Mouse (Mus musculus) kidney, adult 11 months (tissue): ENCODE data around the gene Gli2.
A peak's percentile ranks its signal among the peaks of the same experiment; 100 is the strongest.

Experiments
- DNase-seq: peaks from one replicate; pipeline ENCODE4 v3.0.0; 2022

Gli2 gene

DNA sequence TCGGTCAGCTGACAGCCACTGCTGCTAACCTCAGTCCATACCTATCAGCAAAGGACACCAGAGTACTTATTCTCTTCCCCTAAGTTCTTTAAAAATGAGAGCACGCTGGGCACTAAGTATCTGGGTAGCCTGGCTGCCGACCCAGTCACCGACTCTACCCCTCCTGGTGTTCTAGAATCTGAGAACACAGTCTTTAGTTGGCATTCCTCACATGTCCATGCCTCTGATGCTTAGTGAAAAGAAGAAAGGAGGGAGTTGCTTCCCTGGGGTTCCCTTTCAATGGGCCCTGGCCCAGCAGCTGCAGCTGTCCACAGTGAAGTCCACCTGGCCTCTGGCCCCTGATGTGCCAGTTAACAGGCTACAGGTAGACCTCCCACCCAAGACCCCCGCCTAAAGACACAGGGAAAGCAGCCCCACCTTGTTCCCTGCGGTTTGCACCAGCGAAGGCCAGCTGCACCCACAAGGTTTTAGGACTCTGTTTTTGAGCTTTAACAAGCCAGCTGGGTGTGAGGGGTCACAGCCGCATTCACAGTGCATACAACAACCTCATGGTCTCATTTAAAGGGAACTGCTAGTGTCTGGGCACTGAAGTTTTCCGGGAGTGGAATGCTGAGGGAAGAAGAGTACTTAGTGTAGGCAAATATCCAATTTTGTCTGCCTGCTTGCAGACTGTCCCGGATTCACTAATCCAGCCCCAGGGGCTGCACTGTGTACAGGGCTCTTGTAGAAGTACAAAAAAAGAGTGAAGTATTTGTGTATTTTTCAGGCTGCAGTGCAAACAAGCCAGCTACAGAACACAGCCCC is 3.4 kb downstream of the Gli2 start:
- DNase-seq: no peak

DNA sequence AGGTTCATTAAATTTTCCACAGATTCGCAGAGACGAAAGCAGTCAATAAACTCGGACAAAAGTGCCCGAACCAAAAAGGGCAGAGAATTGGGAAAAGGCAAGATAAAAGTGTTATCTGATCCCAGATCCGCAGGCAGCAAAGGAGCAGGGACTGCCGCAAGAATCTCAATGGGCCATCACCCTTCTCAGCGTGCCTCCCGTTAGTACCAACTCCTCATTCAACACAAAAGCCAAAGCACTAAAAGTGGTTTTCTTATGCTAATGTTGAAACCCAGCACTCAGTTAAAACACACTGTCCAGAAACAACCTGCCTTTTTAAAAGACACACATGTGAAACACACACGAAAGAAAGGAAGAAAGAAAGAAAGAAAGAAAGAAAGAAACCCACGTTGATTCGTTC is 4.4 kb downstream of the Gli2 start:
- DNase-seq: no peak

DNA sequence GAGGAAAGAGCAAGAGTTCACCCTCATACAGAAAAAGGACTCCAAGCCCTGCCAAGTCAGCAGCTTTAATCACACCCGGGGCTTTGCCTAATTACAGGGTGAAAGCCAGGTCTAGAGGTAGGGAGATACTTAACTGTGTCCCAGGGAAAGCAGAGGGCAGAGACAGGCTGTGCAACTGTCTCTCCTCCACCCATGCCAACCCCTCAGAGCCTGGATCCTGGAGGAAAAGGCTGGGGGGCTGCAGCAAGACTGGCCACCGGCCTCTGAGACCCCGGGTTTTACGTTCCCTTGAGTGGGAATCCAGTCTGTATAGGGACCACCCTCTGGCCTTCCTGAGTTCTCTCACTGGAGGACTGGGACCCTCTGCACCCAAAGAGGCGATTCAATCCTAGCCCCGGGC is 4.9 kb downstream of the Gli2 start:
- DNase-seq: no peak

DNA sequence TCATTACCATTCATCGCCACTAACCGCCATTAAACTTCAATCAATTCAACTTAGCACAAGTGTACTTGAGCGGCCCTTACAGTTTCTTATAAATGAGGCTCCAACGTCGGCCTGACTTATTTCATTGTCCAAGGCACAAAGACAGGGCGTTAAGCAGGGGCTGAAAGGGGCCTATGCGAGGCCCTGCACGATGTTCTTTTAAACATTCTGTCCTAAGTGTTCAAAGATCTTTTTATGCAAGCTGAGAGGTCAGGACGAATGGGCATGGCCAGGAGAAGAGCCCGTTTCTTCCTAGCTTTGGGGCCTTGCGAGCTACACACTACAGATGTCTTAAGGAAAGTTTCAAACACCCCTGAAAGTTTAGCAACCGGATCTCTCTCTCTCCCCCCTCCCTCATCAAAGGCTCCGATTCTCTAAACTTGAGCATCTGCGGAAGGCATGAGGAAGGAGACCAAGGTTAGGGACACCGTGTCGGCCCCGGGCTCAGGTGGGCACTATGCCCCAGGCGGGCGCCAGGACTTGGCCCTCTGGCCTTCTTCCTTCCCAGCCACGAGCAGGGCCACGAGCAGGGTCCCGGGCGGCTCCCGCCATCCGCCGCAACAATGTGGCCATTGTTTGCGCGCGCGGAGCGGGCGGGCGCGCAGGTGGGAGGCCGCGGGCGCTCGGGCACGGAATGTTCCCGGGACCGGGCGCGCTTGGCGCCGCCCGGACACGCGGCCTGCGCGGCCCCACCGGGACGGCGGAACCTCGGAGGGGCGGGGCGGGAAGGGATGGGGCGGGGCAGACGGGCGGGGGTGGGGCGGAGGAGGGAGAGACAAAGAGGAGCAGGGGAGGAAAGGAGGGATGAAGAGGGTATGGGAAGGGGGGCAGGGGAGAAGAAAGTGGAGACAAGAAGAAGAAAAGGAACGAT is 5.7 kb downstream of the Gli2 start:
- peak; percentile 16 for DNase-seq

DNA sequence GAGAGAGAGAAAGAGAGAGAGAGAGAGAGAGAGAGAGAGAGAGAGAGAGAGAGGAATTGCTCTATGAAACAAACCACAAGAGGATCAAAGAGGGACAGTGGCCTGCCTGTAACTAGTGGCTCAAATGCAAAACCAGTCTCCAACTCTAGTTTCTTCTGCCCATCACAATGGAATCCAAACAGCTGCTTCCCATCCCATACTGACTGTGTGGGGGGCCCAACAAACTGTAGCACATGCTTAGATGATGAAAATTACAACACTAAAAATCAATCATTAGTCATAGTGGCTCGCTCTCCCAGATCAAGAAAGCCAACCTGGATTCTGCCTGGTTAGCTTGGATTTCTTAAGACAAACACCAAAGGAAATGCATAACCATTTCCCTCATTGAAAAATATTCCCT is 15.0 kb downstream of the Gli2 start:
- DNase-seq: no peak

DNA sequence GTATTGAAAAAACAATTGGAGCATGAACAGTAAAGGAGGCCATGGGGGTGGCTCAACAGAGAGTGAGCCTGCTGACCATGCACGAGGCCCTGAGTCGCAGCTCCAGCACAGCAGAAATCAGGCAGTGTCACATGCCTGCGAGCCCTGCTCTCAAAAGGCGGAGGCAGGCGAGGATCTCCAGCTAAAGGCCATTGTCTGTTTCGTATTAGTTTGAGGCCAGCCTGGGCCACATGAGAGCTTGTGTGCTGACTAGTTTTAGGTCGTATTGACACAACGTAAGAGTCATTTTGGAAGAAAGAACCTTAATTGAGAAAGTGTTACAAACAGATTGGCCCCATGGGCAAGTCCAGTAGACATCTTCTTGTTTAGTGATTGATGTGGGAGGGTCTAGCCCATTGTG is 17.5 kb downstream of the Gli2 start:
- no peak for DNase-seq

DNA sequence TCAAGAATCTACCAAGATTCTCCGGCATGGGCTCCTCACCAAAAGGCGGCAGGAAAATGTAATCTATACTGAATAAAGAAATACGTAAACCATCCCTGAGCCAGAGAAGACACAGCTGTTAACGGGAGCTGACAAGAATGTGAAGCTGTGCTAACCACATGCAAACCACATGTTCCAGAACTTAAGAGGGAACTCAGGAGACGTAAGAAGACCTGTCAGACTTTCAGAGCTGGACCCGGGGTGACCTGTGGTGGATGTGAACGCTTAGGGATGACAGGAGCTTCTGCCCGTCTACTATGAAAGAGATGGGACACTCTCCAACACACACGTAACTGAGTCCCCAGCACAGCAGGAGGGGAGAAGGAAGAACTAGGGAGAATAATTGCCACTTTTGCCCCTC is 18.1 kb downstream of the Gli2 start:
- no peak for DNase-seq

DNA sequence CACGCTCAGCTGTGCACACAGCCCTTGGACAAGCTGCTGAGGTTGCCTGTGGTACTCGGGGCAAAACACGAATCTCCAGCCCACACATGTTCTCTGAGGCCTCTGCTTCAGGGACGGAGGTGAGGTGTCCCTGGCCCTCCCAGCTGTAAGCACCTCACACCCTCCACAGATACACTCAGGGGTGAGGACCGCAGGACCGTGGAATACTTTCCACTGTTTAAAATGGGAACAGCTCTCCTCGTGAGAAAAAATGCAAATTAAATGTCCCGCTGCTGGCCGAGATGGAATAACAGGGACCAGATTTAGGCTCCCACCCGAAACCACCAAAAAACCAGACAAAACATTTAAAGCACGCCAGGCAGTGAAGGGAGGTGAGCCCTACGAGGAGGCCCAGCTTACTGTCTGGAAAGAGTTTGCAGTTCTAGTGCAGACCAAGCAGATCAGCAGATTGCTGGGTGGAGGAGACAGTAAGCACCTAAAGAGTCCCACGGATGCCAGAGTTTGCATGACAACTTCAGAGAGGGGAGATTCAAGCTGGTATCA is 19.2 kb downstream of the Gli2 start:
- DNase-seq: no peak

DNA sequence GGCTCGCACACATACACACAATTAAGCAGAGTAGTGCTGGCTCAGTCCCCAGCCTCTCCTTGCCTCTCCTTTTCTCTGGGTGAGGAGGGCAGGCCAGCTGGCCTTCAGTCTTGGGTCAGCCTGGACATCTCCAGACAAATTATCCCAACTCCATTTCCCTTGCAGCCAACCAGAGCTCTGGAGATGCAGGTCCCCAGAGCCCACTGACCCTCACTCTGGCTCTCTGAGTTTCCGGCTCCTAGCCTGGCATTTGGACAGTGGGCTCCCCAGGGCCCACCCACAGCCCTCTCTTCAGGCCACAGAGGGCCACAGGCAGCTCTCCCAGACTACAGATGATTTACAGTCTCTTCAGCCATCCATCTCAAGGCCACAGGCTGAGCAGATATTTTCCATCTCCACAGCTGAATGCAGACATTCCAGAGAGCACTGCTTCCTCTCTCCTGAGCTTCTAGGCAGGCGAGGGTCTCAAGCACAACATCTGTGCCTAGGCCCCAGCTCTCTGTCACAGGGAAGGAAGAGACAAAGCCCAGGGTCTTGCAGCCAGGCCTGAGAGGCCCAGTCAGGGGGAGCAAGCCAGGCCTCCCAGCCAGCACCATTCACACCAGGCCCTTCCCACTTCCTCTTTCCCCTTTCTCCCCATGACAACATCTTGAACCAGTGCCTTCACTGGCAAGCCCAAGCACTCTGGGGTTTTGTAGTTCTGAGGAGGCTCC is 19.8 kb downstream of the Gli2 start:
- DNase-seq: no peak

DNA sequence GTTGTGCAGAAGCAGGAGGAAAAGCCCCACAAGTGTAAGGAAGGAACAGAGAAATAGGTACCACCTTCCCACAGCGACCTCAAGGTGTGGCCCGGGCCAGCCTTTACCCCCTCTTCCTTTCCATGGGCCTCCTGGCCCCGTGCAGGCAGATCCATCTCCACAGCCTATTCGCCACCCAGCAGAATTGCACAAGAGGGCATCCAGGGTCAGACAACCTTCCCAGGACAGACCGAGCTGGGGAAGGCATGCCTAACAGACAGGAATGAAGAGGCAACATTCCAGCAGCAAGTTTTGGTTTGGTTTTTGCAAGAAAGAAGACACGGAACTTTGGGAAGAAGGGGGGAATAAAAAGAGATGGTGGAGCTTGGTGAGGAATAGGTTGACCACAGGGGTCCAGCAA is 22.2 kb downstream of the Gli2 start:
- DNase-seq: no peak

DNA sequence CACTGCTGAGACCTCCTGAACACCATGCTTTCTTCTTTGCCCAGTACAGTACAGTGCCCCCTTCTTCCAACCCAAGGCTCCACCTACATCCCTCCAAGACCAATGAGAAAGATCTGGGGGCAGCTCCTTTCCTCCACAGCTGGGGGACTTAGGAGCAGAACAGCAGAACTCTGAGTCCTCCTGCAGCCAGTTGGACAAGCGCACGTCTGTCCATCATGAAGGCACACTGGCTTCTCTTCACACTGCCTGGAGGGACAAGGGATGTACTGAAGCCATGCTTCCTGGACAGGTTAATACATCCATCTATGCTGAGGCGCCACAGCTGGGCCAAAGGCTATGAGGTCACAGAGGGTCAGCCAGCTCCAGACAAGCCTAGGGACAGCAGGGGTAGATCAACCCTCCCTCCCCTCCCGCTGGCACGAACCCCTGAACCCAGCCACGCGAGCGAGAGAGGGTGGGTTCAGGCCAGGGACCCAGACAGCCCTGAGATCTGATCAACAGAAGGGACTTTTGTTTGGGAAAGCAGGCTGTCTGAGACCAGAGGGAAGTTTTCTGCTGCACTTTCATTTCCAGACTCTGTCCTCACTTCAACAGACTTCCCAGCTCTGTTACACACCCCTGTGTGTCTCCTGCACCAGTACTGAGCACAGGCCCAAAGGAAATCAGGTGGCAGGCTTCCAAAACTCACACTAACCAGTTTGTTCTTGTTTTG is 27.6 kb downstream of the Gli2 start:
- DNase-seq: no peak

DNA sequence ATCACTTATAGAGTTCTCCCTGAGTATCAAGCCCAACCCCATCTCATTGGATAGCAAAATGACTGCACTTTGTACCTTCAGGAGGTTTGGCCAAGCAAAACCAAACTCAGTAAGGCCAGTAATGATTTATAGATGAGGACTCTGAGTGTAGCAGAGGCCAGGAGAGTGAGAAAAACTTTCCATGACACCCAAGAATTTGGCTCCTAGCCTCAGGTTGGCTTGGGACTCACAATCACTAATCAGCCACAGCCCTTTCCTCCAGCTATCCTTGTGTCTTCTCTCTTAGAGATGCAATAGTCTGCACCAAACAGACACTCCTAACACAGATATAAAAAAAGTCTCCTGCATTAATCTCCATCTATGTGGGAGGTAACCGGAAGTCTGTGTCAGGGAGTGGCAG is 31.1 kb downstream of the Gli2 start:
- peak; percentile 56 for DNase-seq

DNA sequence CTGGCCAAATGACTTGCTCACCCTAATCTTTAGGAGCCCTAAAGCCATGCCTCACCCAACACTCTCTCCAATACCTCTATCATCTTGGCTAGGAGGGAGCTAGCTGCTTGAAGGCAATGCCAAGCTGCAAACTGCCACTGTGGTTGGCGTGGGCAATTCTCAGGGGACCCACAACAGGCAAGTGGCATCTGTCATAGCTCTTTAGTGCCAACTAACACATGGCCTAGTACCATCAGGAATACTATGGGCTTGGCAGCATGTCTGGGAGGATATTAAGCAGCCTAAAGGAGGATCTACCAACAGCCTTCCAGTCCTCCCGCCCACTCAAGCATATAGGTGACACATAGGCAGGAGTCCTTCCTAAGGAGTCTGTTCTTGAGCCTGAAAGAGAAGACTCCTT is 33.3 kb downstream of the Gli2 start:
- DNase-seq: no peak

DNA sequence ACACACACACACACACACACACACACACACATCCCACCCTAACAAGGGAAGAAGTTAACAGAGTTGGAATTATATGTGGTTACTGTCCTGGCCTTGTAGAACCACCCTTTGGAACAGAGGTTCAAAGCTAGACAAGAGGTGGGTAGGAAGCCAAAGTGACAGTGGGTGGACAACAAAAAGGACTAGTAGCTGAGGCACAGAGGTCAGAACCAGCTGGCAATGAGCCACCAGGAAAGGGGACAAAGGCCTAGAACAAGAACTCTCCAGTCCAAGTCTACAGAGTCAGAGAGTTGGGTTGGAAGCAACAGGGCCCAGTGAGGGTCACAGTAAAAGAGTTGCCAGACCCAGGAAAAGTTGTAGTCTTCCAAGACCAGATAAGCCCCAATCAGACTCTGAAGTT is 34.4 kb downstream of the Gli2 start:
- peak; percentile 28 for DNase-seq

DNA sequence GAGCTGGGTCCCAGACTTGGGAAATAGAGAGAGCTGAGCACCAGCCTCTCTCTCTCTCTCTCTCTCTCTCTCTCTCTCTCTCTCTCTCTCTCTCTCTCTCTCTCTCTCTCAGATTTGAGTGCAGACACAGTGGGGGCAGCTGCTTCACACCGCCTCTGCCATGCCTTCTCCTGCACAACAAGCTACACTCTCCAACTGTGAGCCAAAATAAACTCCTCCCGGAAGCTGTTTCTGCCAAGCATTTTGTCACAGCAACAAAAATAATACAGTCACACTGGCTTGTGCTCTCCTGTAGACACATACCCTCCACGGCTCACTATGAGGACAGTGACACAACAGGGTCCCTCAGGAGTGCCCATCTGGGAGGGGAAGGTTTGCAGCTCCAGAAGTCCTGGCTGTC is 36.6 kb downstream of the Gli2 start:
- no peak for DNase-seq

DNA sequence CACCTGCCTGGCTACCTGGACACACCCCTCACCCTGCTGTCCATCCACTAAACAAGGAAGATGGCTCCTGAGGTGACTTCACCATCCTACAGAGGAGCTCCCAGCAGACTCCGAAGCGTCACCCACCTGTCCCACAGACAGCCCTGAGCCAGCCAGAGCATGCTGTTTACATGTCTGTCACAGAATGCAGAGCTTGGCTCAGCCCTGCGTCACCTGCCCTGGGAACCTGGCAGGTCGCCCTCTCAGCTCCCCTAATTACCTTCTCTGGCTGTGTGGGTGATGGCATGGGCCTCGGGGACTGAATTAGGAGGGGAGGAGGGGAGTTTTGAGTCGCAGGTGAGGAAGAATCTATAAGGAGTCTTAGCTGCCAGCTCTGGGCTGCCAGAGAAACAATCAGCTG is 38.3 kb downstream of the Gli2 start:
- DNase-seq: no peak

DNA sequence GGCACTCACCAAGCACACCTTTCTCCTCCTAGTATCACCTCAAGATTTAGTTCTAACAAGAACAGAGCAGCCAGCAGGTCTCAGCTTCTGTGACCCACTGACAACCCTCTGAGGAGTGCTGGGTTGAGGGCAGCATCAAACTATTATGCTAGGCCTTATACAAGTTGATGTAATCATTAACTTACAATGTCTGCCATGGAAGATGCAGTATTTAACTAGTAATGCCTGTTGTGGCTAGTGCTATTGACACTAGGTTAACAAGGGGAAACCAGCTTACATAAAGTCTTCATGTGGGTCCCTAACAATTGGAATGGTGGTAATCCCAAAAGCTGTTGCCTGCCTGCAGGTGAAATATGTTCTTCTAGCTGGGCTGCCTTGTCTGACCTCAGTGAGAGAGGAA is 44.5 kb downstream of the Gli2 start:
- DNase-seq: no peak

DNA sequence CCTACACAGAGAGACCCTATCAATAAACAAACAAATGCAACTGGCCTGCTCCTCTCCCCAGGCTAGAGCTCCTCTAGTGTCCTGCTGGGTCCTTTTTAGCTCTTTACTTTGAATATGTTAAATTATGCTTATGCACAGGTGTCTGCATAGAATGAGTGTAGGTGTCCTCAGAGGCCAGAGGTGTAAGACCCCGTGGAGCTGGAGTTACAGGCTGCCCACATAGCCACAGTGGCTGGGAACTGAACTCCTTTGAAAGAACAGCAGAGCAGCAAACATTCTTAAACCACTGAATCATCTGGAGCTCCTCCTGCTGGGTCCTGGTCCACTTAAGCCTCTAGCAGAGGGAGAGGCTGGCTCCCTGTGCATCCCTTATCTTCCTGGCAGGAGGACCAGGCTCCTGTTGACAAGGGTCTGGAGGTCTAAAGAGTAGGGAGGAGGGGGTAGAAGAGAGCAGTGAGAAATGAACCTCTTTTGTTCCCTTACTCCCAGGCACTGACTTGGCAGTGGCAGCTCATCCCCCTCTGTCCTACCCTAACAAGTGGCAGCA is 49.5 kb downstream of the Gli2 start:
- no peak for DNase-seq

DNA sequence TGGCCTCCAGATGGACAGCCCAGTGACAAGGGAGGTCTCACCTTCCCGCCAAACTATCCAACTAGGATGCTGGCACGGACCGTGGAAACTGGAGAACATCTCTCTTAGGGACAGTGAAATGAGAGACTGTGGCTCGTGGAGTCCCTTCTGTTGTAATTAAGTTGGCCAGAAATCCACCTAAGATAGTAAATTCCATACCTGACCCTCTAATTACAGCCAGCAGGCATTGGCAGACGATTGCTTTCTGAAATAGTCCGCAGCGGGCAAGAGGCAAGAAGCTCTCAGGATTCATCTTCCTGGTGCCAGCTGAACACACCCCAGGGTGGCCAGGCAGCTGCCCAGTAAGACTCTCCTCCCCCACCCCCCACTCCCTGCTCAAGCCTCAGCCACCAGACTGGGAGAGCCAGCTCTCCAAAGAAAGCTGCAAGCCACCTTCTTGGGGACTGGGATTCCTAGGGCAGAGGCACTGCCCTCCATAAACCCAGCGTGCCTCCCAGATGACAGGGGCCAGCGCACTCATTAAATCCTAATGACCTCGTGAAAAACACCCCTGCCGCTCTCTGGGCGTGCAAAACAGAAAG is 51.9 kb downstream of the Gli2 start:
- DNase-seq: no peak

DNA sequence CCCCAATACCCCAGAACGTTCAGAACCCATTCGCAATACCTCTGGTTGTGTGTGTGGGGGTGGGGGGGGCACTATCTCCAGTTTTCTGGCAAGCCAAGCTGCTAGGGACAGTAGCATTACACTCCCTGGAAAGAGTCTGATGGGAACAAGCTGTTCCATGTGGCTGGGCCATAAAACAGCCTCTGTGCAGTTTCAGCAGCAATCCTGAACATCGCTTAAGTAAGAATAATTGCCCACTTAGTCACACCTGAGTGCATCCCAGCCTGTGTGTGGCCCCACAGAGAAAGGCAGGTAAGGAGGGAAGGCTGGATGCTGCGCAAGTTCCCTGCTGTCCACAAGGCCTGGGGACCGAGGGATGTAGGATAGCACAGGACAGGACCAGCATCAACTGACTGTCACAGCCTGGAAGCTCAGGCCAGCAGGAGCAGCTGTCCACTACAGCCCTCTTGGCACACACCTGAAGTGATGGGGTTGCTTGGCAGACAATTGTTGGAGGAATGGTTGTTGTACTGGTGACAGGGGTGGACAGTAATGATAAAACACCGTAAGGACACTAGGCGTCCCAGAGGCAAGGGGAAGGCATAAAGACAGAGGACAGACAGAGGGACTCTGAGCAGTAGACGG is 58.8 kb downstream of the Gli2 start:
- DNase-seq: no peak

DNA sequence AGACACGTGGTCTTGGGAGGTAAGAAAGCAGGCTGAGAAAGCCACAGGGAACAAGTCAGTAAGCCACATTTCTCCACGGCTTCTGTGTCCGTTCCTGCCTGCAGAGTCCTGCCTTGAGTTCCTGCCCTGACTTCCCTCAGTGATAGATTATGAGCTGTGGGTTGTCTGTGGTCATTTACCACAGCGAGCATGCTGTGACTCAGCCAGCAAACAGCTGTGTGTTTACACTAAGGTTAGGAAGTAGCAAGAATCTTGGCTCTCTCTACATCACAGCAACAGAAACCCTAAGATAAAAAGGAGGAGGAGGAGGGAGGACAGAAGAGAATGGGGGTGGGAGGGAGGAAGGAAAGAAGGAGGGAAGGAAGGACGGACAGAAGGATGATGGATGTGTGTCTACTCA is 59.6 kb downstream of the Gli2 start:
- DNase-seq: no peak

DNA sequence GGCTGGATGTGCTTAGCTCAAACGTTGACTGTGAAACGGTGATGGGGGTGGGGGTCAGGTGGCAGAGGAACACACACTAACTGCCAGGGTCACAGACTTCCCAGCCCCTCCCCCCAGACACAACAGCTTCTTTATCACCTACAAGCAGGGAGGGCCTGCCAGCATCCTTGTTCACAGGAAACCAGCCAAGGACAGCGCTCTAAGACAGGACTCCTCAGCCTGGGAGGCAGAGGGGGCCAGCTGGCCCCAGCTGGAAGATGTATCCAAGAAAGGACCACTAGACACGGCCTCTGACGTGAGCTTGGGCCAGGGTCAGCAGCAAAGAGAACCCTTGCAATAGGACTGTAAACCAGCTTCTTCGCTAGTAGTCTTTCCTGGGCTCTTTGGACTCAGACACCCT is 65.1 kb downstream of the Gli2 start:
- DNase-seq: no peak
